Mouse (Mus musculus) regulatory T cell (primary cell): ENCODE results near the gene Cox4i1.
"Not testable (repeated sequence)": the region's sequence is repeated elsewhere in the genome, so short reads cannot be mapped to it uniquely, and the experiment has no call there.

ENCODE experiments used
- in situ Hi-C: fragments of 300-600 bp; cut with MboI, MseI; formaldehyde crosslinking; loops from one replicate; pipeline ENCODE4 v1.15.1; 2025; ENCODE audit warnings: high pct_unique_total_duplicates

The Cox4i1 gene

GRCm38 (mm10) chr8:120656322-120657052, 11.5 kb upstream of the Cox4i1 start:
- in situ Hi-C loops, result no loop called here

DNA sequence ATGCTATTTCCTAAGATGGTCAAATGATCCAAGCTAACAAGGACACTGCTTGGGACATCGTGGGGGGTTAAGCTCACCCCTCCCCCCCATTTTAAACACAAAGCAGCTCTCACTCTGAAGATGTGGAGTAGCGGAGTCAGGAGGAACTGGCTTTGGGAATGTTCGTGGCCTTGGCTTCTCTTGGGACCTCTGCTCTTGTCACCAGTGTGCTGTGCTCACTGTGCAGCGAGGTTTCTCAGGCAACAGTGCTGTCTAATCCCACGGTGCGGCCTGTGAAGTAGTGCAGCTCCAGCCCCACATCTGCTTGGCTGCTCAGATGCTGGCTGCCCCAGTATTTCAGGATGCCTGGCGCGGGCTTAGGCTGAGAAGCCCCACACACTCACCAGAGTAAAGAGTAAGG, 10.6 kb upstream of the Cox4i1 start:
- in situ Hi-C loops, result no loop called here

DNA sequence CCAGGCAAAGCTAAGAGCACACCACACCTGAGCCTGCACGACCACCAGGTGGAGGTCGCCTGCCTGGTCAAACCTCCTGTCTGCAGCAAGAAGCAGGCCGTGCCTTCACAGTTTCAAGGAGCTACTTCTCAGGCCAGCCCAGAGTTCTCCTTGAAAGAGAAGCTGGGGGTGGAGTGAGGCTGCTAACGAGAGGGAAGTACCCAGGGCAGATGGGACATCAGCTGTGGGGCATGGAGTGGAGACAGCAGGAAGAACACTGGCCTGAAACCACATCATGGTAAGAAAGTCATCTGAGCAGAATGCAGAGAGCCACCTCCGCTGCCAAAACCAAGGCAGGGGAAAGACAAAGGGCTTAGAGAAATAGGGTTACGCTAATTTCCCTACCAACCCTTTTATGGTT, 3.5 kb upstream of the Cox4i1 start:
- in situ Hi-C loops, result no loop called here

DNA sequence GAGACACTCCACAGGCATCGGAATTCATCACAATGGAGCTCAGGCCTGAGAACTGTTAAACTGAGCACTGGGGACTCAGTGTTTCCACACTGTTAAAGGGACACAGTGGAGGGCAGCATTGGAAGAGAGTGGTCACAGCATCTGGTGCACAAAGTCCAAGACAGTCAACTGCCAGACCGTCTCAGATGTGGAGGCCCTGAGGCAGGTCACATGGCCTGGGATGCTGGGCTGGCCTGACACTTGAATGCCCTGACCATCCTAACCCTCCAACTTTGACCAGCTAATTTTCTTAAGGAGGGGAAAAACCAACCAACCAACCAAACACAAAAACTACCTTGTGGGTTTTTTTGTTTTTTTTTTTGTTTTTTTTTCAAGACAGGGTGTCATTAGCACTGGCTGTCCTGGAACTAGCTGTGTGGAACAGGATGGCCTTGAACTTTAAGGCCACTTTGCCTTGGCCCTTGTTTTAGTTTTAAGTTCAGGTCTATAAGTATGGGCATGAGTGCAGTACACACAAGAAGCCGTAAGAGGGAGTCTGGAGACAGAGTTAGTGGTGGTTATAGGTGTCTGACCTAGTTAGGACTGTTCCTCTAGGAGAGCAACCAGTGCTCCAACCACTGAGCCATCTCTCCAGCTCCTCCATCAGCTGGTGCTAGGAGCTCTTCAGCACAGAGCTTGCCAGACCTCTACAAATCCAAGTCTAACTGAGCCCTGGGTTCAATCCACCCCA, 2.1 kb upstream of the Cox4i1 start:
- in situ Hi-C loops, result no loop called here

GRCm38 (mm10) chr8:120666807-120667470, 1.1 kb upstream of the Cox4i1 start:
- in situ Hi-C loops, result no loop called here

DNA sequence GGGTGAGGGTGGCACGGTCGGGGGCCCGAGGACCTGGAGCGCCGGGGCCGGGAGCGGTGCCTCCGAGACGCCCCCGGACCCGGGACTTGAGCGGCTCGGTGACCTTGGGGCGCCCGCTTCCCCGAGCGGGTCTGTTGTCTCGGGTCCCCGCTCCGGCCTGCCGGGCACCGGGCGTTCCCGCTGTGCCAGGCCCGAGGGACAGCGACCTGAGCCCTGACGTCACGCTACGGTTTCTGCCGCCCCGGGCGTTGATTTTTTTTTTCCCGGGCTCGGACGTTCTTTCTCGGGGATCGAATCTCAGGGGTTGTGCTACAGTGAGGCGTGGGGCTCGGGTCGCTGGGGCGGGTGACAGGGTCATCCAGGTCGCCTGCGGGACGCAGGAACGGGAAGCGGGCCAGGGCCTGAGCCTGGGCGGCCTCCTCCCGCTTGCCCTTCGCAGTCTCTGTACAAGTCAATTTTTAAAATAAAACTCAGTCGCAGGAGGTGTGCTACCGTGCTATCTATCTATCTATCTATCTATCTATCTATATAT, 418 bp downstream of the Cox4i1 start, which contains the start of gene Emc8:
Emc8 (minus strand) TSS at position 200 of the 532 bp plus-strand sequence.
- in situ Hi-C loops, result no loop called here

GRCm38 (mm10) chr8:120671775-120672174, 3.8 kb downstream of the Cox4i1 start:
- in situ Hi-C loops, result no loop called here

GRCm38 (mm10) chr8:120672626-120673229, 4.7 kb downstream of the Cox4i1 start:
- in situ Hi-C loops, result no loop called here

GRCm38 (mm10) chr8:120673298-120673697, 5.3 kb downstream of the Cox4i1 start:
- in situ Hi-C loops, result no loop called here

- in situ Hi-C loops, result no loop called here
These were observed 7.7 kb downstream of the Cox4i1 start for GRCm38 (mm10) chr8:120675718-120676117.

DNA sequence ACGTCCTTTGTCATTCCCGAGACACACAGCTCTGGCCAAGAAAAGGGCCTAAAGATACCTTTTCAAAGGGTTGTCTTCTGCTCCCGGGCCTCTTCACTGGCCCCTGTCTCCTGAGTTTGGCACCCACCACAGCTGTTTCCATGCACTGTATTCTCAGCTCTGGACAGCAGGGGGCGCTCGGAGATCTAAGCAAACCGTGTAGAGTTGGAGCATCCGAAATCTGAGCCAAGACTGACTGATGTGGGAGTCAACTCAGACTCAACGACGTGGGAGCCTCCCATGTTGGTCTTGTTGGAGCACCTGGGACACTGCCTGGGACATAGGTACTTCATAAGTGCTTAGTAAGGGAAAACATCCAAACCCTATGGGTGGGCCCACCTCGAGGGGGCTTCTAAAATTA, 10.4 kb downstream of the Cox4i1 start:
- in situ Hi-C loops, result no loop called here

DNA sequence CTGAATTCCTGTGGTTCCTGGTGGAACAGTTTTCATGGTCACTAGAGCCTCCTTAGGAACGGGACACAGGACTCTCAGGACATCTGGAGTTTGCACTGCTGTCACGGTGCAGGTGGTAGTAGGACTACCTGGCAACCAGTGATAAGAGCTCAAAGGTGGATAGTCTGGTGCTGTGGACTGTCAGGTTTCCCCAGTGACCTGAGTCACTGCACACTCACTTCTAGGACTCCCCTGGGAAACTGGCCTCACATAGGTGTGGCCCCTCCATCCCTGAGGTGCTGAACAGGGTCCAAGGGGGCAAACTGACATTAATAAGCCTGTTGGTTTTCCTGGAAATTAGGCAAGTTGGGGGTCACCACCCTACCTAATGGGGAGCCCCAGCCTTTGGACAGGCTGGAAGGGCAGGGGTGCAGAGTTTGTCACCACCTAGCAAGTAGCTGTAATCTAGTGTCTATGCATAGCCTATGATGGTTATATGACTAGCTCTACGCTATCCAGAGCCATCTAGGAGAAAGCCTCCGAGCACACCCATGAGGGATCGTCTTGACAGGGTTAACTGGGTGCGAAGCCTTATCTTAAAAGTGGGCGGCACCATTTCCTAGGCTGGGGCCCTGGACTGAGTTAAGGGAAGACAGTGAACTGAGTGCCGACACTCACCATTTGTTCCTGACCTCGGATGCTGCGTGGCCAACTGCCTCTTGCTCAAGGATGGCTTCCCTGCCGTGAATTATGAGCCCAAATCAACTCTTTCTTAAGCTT, 11.8 kb downstream of the Cox4i1 start:
- in situ Hi-C loops, result no loop called here

DNA sequence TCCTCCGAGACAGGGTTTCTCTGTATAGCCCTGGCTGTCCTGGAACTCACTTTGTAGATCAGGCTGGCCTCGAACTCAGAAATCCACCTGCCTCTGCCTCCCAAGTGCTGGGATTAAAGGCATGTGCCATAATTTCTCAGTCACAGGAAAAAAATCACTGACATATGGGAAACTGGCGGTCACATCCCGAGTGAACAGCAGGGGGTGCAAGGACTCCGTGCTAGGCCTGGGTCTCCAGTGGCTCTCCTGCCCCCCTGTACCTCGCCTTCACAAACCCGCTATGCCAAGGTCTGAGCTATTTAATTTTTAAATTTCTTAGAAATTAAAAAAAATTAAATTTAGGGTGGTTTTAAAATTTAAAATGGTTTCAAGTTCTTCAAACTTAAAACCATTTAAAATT, 12.4 kb downstream of the Cox4i1 start:
- in situ Hi-C loops, result not testable (repeated sequence)

DNA sequence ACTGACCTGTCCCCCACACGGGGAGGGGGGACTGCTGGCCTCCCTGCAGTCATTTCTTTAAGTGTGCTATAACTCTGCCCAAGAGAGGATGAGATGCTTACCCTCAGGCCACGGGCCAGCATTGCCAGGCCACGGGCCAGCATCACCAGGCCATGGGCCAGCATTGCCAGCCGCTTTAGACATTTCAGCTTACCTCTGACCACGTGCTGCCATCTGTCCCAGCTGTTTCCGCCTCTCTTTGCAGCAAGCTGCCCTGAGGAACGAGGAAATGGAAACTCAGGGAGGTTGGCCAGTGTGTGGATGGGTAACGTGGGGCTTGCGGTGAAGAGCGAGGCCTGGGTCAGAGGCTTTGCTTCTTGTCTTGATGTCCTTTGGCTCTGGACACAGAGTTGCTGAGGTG, 13.1 kb downstream of the Cox4i1 start:
- in situ Hi-C loops, result no loop called here

- in situ Hi-C loops, result no loop called here
These were observed 15.6 kb downstream of the Cox4i1 start for GRCm38 (mm10) chr8:120683602-120684001.

DNA sequence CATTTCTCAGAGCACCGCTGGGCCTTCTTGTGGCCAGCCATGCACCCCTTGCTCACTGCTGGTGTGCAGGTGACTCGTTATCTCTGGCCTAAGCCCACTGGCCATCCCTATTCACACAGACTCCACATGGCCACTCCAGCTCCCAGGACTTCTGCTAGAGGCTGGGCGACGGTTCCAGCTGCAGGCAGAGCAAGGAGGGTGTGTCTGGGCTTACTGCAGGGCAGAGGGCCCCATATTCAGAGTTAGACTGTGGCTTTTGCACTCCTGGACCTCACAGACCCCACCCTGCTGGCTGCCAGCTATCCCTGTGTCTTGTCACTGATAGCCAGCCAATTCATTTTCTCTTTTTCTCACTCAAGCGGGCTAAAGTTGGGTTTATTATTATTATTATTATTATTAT, 16.1 kb downstream of the Cox4i1 start:
- in situ Hi-C loops, result no loop called here

DNA sequence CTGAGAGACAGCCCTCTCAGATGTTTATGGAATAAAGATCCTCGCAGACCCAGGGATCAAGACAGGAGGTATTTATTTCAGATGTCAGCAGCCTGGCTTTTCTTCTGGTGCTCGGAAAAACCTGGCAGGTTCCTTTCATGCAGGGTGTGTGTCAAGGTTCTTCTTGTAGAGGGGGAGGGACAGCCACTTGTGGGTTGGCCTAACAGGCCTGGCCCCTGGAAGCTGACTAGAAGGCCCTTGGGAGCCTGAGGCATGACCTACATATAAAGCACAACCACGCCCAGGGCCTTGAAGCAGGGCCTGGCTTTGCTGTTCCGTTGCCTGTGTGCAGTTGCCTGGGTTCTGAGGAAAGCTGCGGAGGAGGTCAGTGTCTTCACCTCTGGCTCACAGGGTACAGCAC, 17.1 kb downstream of the Cox4i1 start:
- in situ Hi-C loops, result no loop called here

GRCm38 (mm10) chr8:120685591-120685990, 17.6 kb downstream of the Cox4i1 start:
- in situ Hi-C loops, result no loop called here

DNA sequence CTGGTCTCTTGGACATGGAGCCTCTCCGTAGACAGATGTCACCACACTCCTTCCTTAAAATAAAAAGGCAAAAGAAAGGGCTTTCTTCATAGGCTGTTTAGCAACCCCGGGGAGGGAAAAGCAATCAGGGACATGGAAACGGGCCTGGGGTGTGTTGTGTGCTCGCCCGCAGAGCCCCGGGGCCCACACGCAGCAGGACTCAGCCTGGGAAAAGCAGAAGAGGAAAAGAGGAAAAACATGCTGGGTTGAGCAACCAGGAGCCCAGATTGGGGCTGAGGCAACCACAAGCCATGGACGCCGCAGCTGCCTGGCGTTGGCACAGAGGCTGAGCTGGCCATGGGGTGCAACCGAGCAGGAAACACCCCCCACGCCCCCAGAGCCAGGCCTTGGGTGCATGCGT, 18.0 kb downstream of the Cox4i1 start:
- in situ Hi-C loops, result no loop called here

DNA sequence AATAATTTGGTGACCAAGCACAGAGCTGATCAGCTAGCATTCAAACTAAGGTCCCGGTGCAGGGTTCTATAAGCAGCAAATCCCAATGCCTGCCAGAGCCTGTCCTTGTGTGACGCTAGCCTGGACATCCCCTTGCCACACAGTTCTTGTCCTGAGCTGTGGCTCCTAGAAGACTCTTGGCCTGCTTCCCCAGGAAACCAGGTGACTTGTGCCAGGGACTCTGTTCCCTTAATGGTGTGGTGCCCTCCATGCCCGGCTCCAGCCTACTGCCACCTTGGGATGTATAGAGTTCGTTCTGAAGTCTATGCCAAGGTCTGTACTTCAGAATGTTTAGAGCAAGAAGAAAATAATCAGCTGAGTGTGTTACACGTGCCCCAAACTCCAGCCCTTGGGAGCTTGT, 18.6 kb downstream of the Cox4i1 start:
- in situ Hi-C loops, result no loop called here

DNA sequence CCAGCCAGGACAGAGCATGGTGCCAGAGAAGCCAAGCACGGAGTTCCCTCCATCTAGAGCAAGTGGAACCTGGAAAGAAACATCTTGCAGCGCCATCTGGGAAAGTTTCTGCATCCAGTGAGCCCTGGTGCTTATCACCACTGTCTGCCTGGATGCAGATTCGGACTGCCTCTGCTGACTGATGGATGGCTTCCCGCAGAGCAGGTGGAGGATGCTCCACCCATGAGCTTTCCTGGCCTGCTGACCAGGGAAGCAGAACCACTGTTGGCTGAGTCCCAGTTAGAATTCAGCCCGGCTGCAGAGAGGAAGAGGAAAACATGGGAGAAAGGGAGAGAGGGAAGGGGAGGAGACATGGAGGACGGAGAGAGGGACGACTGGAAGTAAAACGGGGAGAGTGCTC, 19.8 kb downstream of the Cox4i1 start:
- in situ Hi-C loops, result no loop called here
